Mouse (Mus musculus) MEL (cell line): ENCODE results near the gene Frem2.

Source experiments
- CTCF ChIP-seq, 3 experiments: IDR thresholded peaks in 2 of 3; conservative IDR thresholded peaks in 1 of 3; 2 replicates each; pipeline ENCODE4 v1.5.1; 2011 to 2012; ENCODE audit warnings: low read length in 3 of 3, low read depth in 2 of 3, mild to moderate bottlenecking in 2 of 3, improper control_type of control experiment in 1 of 3, inconsistent platforms in 1 of 3, mixed read lengths in 1 of 3, moderate library complexity in 1 of 3; ENCODE audit not compliant: control insufficient read depth in 1 of 3, insufficient read depth in 1 of 3, poor library complexity in 1 of 3, severe bottlenecking in 1 of 3
- ELF1 ChIP-seq: IDR thresholded peaks from 2 replicates; pipeline ENCODE4 v1.6.1; 2014; ENCODE audit warnings: low read depth, mild to moderate bottlenecking, inconsistent platforms, low read length, improper control_type of control experiment, moderate library complexity
- EP300 ChIP-seq, 2 experiments: IDR thresholded peaks; 2 replicates each; pipeline ENCODE4 v1.6.1; 2011; ENCODE audit warnings: improper control_type of control experiment in 2 of 2, low read length in 2 of 2, low read depth in 1 of 2, mild to moderate bottlenecking in 1 of 2
- MAFK ChIP-seq: IDR thresholded peaks from 2 replicates; pipeline ENCODE4 v1.6.1; 2011; ENCODE audit warnings: low read depth, mild to moderate bottlenecking, low read length, improper control_type of control experiment, borderline replicate concordance
- MAX ChIP-seq: IDR thresholded peaks from 2 replicates; pipeline ENCODE4 v1.6.1; 2011; ENCODE audit warnings: low read length, improper control_type of control experiment
- NRF1 ChIP-seq: IDR thresholded peaks from 2 replicates; pipeline ENCODE4 v1.6.1; 2014; ENCODE audit warnings: low read depth, mild to moderate bottlenecking, inconsistent platforms, low read length, improper control_type of control experiment, moderate library complexity; ENCODE audit not compliant: poor library complexity, insufficient read depth, severe bottlenecking
- POLR2A ChIP-seq, 2 experiments: IDR thresholded peaks; 2 replicates each; pipeline ENCODE4 v1.6.1; 2011 to 2012; ENCODE audit warnings: low read length in 2 of 2, mild to moderate bottlenecking in 2 of 2, control low read depth in 1 of 2, improper control_type of control experiment in 1 of 2, low read depth in 1 of 2, moderate library complexity in 1 of 2; ENCODE audit not compliant: control insufficient read depth in 1 of 2, insufficient read depth in 1 of 2, poor library complexity in 1 of 2
- POLR2AphosphoS2 ChIP-seq: IDR thresholded peaks from 2 replicates; pipeline ENCODE4 v1.6.1; 2011; ENCODE audit warnings: low read length, improper control_type of control experiment

DNA sequence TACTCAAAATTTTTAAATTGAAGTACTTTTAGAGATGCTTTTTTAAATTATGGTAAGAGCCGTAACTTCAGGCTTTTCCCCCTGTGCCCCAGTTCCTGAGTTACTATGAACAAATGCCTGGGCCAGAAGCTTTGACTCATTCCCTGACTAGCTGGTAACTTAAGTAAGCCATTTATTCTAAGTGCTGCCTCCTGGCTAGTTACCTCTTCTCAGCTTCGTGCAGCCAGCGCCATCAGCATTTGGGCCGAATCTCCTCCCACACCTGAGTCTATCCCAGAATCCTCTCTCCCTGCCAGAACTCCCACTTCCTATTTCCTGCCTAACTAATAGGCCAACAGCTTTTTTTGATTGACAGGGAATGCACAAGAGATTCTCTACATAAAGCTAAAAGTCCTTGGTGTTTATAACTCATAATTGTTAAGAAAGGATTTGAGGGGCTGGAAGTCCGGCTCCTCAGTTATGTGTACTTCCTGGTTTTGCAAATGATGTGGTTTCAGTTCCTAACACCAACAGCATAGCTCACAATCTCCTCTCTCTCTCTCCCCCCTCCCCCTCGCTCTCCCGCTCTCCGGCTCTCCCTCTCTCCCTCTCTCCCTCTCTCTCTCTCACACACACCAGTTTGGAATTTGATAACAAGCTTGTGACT, 173.6 kb downstream of the Frem2 start:
- TF ChIP-seq POLR2A (IDR thresholded peaks at IDR 0.05; ENCODE audit: control insufficient read depth in 1 of 2, insufficient read depth in 1 of 2, low read depth in 1 of 2, low read length in 2 of 2, poor library complexity in 1 of 2) (no peak), MAFK (no peak), CTCF (IDR thresholded peaks at IDR 0.05 in 2 of 3, conservative IDR thresholded peaks at IDR 0.05 in 1 of 3; ENCODE audit: control insufficient read depth in 1 of 3, insufficient read depth in 1 of 3, low read depth in 2 of 3, low read length in 3 of 3, poor library complexity in 1 of 3, severe bottlenecking in 1 of 3) (no peak), ELF1 (no peak), POLR2AphosphoS2 (no peak), MAX (no peak), EP300 (IDR thresholded peaks at IDR 0.05; ENCODE audit: low read depth in 1 of 2, low read length in 2 of 2) (no peak), NRF1 (no peak)
